Mouse (Mus musculus) heart, postnatal 0 days (tissue): Measurements from ENCODE around the gene 2010005H15Rik.

Experiments
- CTCF ChIP-seq: IDR thresholded peaks from 2 replicates; pipeline ENCODE4 v1.5.1; 2016; ENCODE audit warnings: antibody characterized with exemption, control low read depth, low read depth
- EP300 ChIP-seq: IDR thresholded peaks from 2 replicates; pipeline ENCODE4 v1.6.1; 2016; ENCODE audit warnings: antibody characterized with exemption, low read depth

DNA sequence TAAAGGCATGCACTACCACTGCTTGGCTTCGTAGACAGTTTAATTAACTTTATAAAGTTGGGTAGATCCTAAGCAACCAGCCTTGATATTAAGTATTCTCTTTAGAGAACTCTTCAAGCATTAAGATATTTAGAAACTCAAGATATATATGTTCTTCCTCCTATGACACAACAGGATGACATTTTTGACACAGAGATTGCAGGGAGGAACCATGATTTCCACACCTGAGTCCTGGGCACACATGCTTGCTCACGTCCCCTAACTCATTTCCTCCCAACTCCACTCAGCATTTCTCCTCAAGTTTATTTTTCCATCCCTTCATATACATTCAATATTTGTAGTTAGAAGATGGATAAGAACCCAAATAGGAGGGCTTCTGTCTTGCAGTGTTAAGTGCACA lies 41.4 kb upstream of the 2010005H15Rik start:
- TF ChIP-seq CTCF (no peak), EP300 (no peak)
